Mouse (Mus musculus) cerebellum, postnatal 14 days (tissue): ENCODE measurements around the gene Pygb.

Experiments used
- DNase-seq, 2 experiments: peaks; one replicate each; pipeline ENCODE4 v3.0.0; 2021; ENCODE audit warnings: mixed read lengths in 2 of 2

The Pygb gene

DNA sequence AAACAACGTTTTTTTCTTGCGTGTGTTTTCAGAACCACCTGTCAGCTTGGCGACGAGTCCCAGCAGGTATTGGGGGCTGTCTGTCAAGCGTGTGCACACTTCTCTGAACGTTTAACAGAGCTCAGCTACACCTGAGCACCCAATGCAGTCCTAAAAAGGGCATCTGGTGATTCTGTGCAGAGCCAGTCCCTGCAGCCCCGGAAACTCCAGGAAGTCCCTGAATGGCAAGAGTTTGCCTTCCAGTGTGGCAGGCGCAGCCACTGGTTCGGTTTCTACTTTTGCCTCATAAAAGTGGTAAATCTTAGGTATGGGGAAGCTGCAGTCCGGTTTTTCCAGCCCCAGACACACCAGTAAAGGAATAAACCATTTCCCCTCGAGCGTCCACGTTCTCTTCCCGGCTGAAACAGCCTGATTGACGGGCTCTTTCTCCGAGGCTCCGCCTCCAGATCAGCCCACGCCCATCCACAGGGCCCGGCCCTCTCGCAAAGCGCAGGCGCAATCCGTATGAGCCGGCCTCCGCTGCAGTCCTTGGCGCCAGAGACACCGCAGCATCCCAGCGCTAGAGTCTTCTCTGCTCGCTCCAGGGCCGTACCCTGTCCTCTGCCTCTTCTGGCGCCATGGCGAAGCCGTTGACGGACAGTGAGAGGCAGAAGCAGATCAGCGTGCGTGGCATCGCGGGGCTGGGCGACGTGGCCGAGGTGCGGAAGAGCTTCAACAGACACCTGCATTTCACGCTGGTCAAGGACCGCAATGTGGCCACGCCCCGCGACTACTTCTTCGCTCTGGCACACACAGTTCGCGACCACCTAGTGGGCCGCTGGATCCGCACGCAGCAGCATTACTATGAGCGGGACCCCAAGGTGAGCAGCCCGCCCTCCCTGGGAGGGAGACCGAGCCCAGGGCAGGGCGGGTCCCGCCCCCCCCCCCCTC lies at the start of gene Pygb:
Gene Pygb, plus strand, starts transcription at position 485 of the 930 bp plus-strand sequence.
- DNase-seq: peak; percentile 87 to 88

GRCm38 (mm10) chr2:150737881-150738280 lies 48.7 kb upstream of the Pygb start:
- no peak for DNase-seq

- no peak for DNase-seq
These were observed 46.2 kb upstream of the Pygb start for GRCm38 (mm10) chr2:150740145-150740841.

DNA sequence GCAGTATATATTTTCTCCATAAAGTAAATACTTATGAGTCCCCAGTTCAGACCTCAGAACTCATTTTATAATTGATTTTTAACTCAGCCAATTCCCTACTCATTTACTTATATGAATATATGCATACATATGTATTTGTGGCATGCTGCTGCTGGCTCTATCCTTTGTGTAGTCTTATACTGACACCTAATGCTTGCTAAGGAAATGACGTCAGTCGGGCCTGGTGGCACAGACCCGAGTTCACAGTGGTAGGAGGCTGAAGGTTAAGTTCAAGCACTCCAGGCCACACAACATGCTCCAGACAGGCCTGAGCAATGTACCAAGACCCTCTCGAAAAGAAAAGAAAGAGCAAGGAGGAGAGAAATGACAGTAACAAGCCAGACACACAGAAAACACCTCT lies 45.1 kb upstream of the Pygb start:
- peak; percentile 42 to 43 for DNase-seq

GRCm38 (mm10) chr2:150745016-150745415 lies 41.5 kb upstream of the Pygb start:
- DNase-seq: no peak

- peak; percentile 94 to 97 for DNase-seq
These were observed 37.7 kb upstream of the Pygb start, which contains the start of gene Entpd6 for GRCm38 (mm10) chr2:150748854-150749253. Entpd6 (plus strand) TSS chr2:150749042.

- DNase-seq: no peak
These were observed 37.3 kb upstream of the Pygb start for GRCm38 (mm10) chr2:150749283-150749682.

- DNase-seq: peak in 1 of 2 experiments; percentile 41
These were observed 36.2 kb upstream of the Pygb start for GRCm38 (mm10) chr2:150750129-150750979.

DNA sequence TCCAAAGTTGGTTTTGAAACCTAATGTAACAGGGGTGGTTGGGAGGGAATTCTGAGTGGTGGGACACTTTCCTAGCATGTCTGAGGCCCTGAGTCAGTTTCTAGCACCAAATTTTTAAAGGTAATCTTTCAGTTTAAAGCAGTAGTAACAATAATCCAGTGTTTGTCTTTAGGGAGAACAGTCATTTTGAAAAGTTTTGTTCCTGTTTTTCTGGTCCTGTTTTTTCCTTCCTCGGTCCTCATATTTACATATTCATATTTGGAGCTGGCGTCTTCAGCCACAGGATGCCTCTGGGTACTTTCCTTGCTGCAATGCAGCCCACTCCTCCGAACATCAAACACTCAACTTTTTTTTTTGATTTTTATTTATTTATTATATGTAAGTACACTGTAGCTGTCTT lies 31.5 kb upstream of the Pygb start:
- no peak for DNase-seq

- DNase-seq: no peak
These were observed 25.1 kb upstream of the Pygb start for GRCm38 (mm10) chr2:150761476-150761875.

GRCm38 (mm10) chr2:150765619-150766018 lies 20.9 kb upstream of the Pygb start:
- peak; percentile 60 to 62 for DNase-seq

GRCm38 (mm10) chr2:150766083-150766862 lies 20.3 kb upstream of the Pygb start:
- DNase-seq: peak in 1 of 2 experiments; percentile 57

- DNase-seq: no peak
These were observed 17.9 kb upstream of the Pygb start for GRCm38 (mm10) chr2:150768678-150769077.

- peak; percentile 69 to 76 for DNase-seq
These were observed 15.8 kb upstream of the Pygb start for GRCm38 (mm10) chr2:150770747-150771146.

GRCm38 (mm10) chr2:150771169-150771568 lies 15.4 kb upstream of the Pygb start:
- no peak for DNase-seq

- no peak for DNase-seq
These were observed 14.5 kb upstream of the Pygb start for GRCm38 (mm10) chr2:150771996-150772395.

DNA sequence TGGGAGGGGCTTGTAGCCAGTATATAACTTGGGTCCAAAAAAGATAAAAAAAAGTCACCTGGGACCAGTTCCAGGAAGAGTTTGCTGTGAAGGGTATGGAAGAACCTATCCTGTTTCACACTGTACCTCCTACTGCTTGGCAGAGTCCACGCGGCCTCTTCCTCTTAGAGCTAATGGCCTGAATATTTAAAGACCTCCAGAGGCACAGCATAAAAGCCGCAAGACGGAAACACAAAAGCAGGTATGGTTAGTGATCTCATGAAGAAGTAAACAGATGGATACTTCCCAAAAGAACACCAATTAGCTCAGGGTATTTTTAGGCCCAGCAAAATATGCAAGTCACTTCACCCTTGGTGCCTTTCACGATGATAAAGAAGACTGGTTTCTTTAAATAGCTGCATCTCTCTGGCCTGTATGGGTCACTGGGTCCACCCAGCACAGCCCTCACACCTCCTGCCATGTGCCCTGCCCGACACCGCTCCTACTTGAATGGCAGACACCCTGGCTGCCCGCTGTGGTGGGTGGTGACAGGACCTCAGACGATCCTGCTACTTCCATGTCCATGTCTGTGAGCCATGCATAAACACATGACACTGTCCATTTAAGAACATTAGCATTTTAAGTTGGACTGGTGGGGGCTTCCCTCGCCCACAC lies 13.9 kb upstream of the Pygb start:
- DNase-seq: no peak

DNA sequence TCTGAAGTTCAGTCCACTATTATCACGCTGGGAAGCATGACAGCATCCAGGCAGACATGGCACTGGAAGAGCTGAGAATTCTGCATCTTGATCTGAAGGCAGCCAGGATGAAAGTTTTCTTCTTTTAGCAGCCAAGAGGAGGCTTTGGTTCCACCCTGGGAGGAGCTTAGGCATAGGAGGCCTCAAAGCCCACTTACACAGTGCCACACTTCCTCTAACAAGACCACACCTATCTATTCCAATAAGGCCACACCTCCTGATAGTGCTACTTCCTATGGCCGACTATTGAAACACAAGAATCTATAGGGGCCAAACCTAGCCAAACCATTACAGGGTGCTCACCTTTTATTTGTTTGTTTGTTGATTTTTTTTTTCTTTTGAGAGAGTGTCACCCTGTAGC lies 3.7 kb upstream of the Pygb start:
- DNase-seq: no peak

DNA sequence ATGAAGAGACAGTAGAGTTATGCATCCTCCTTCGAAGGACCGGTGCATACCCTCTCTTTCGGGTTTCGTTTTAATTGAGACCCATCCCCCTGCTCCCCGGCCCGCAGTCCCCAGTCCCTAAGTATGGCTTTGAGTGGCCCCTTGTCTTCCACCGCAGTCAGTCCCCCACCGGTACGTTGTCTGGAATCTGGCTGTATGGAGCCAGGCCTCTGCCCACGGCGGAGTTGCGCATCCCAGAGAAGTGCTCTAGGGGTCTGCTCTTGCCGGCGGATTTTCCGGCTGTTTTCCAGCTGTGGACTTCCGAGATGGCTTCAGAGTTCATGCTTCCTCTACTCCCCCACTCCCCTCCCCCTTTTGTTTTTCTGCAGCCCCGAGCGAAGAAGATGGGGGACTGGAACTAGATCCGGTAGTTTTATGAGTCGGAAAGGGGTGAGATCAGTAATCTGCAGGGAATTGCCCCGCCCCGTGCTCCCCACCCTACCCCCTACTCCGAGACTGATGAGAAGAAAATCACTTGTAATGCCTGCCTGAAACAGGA lies 768 bp downstream of the Pygb start:
- DNase-seq: no peak

- peak; percentile 92 to 95 for DNase-seq
These were observed 2.4 kb downstream of the Pygb start for GRCm38 (mm10) chr2:150788768-150789550.
